Mouse (Mus musculus) layer of hippocampus, adult 9-10 months (tissue): ENCODE measurements at regions not wholly inside any gene's neighbourhood (a gene's known extent, or its start where the extent isn't known, plus 50 kb on each side); places are given as distances from the start of the nearest gene placed in this dataset.

Experiments
- DNase-seq: peaks from one replicate; pipeline ENCODE4 v3.0.0; 2022; ENCODE audit warnings: low spot score

DNA sequence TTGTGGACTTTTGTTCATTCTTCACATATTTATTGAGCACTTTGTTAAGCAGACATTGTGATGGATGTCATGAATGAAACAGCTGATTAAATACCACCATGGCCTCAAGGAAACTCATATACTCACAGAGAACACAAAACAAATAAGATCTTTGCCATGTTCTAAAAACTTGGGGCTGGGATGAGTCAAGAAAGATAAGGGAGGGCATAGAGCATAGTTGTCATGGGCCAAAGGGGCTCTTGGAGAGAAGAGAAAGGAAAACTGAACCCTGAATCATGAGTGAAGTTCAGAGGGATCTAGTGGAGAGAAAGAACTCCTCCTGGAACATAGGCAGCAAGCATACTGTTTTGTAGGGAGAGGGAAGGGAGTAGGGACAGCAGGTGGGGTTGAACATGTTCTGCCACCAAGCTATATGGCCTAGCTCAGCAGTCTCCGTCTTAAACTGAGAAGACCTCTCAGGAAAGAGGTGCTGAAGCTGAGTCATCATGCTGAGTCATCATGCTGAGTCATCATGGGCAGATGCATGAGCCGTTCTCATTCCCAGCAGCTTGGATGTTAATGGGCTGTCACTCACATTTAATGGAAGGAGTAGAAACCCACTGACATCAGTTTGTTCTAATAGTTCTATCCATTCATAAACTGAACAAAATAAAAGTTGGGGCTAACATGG lies 69.6 kb downstream of the Cetn3 start:
- DNase-seq: no peak

DNA sequence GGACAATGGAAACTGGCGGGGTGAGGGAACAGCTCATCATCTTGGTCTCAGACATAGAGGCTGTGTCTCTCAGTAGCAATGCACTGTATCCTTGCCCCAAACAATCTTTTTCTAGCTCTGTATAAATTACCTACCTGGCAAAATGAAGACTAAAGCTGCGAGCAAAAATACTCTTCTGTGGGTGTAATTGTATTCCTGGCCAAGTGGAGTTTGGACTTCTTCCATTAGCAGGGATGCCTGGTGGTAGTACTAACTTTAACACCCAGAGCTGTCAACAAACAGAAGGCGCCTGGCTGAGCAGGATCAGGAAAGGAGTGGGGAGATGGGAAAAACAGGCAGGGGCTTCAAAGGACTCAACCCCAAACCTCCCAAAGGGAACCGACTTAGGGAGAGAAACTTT lies 73.2 kb downstream of the Cetn3 start:
- peak; percentile 17 for DNase-seq

DNA sequence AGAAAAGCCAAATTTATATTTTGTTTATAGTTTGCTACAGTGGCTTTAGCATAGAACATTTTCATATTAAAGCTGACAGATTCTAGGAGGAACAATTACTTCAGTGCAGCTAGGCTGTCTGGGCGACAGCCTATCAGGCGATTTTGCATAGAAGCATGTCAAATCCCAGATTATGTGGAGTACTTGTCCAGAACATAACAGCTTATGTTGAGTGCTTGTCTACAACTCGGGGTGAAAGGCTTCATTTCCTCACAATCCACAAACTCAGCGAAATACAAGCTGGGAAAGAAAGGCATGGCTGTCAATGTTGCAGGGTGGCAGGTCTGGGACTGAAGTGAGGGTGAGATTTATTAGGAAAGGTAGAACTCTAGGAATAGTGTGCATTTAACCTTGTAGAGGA lies 77.8 kb downstream of the Cetn3 start:
- DNase-seq: no peak

- no peak for DNase-seq
Observed at GRCm38 (mm10) chr13:81861886-81862600, 79.2 kb downstream of the Cetn3 start.

DNA sequence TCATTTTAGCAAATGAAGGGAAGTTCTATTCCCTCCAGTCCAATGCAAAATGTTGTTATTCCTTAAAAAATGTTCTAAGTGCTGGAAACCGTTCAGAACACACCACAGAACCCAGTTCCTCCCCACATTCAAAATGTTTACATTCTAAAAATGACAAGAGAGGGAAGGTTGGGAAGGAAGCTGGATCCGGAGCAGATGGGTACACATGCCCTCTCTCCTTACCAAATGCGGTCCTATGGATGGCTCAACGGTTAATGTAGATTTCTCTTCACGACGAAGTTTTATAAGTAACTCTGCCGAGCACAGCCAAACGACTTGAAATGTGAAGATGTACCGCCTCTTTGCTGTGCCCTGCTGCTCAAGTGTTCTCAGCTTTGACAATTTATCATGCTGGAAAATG lies 88.3 kb downstream of the Cetn3 start:
- DNase-seq: no peak

DNA sequence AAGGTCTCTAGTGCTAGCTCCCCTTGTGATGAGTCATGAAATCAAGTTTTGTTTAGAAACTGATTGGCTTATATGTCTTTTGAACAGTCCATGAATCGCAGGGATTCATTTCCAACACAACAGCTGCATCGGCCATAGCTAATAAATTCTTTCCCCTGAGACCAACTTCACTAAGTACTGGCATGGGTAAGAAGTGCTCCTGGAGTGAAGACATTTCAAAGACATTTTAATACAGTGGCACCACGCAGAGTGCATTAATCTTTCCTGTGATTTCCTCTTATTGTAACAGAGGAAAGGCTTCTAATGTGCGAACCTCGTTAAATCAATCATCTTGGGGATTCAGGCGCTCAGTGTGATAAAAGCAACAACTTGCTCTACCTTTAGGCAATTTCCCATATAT lies 103.0 kb downstream of the Cetn3 start:
- DNase-seq: no peak

GRCm38 (mm10) chr13:81930266-81930665 lies 147.4 kb downstream of the Cetn3 start:
- no peak for DNase-seq

- no peak for DNase-seq
Observed at GRCm38 (mm10) chr13:81931199-81931598, 148.3 kb downstream of the Cetn3 start.

- no peak for DNase-seq
Observed at GRCm38 (mm10) chr13:81937061-81937460, 154.2 kb downstream of the Cetn3 start.

DNA sequence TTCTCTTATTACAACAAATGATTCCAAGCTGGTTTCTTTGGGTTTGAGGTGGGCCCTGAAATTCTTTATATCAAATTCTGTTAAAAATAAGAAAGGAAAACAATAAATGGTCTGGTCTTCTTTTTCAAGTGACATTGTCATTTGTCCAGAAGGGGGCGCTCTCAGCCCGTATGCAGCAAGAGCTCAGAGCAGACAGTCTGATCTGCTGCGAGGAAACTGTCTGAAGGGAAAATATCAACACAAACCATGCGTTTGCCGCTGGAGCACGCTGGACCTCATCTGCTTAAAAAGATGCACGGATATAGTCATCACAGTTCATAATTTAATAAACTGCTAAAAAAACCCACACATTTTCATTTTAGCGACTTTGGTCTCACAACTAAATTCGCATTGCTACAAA lies 161.2 kb downstream of the Cetn3 start:
- DNase-seq: peak; percentile 84

DNA sequence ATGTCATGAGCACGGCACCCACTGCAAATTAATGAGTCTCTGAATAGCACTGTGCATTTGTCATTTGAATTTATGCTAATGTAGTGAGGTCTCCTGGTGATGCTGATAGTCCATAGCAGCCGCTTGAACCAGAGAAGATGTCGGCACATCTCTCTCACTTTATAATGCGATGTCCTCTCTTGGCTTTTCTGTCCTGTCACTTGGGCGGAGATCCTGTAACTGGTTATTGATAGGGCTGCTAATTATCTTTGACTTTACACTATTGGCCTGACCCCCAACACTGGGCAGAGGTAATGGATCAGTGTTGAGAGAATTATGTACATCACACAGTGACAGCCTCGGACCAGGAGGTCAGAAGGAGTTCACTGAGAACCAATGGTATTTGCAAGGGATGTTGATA lies 161.6 kb downstream of the Cetn3 start:
- peak; percentile 27 for DNase-seq

- DNase-seq: no peak
Observed at GRCm38 (mm10) chr13:81945741-81946140, 162.9 kb downstream of the Cetn3 start.

DNA sequence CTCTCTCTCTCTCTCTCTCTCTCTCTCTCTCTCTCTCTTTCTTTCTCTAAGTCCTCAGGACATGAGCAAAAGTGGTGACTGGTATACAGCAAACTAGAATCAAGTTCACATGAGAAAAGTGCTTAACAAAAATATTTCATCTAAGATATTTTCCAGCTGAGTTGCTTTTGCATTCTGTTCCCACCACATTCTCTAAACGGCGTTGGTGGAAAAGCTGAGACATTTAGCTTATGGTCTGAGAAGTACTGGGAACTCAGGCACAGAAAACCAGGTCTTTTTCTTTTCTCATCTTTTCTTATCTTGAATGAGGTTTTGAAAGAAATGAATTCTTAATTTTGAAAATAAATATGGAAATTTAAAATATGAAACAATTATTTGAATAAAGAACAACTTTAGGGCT lies 182.6 kb downstream of the Cetn3 start:
- no peak for DNase-seq

GRCm38 (mm10) chr13:81975878-81976277 lies 193.0 kb downstream of the Cetn3 start:
- DNase-seq: no peak

DNA sequence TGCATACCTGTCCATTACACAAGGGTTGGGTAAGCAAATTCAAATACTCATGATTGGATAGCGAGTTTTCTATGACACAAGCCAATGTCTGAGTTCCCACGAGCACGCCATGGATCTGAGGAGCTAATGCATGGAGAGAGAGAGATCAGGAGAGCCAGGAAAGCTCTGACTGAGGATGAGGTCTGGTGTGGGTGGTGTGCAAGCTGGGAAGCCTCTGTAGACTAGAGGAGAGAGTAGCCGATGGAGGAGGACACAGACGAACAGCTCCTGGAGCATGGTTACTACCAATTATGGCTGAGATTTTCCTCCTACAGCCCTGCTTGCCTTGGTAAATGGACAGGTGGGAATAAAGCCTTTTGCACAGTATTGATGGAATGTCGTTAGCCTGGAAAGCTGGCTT lies 195.1 kb downstream of the Cetn3 start:
- DNase-seq: no peak

- DNase-seq: no peak
Observed at GRCm38 (mm10) chr13:81979289-81979688, 196.4 kb downstream of the Cetn3 start.

GRCm38 (mm10) chr13:81980094-81980493 lies 197.2 kb downstream of the Cetn3 start:
- DNase-seq: no peak

- no peak for DNase-seq
Observed at GRCm38 (mm10) chr13:81982491-81982890, 199.6 kb downstream of the Cetn3 start.

DNA sequence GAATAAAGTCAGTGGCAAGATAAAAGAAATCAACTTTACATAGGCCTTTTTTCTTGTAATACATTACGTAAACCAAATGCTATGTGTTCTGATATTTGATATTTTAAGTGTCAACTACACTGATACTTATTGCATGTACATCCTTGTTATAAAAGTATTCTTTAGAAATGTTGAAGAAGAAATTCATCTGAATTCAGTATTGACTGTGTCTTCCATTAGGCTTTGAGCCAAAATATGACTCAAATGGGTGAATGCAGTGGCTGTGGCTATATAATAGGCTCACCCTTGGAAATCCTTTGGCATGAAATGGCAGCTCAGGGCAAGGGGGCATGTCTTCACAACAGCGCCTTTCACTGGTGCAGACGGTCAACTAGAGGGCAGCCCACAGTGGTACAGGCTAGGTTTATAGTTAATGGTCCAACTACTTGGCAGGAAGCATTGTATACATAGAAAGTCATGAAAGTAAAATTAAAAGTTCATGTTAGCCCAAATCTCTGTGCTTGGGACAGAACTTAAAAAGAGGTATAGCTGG lies 217.9 kb downstream of the Cetn3 start:
- DNase-seq: no peak

DNA sequence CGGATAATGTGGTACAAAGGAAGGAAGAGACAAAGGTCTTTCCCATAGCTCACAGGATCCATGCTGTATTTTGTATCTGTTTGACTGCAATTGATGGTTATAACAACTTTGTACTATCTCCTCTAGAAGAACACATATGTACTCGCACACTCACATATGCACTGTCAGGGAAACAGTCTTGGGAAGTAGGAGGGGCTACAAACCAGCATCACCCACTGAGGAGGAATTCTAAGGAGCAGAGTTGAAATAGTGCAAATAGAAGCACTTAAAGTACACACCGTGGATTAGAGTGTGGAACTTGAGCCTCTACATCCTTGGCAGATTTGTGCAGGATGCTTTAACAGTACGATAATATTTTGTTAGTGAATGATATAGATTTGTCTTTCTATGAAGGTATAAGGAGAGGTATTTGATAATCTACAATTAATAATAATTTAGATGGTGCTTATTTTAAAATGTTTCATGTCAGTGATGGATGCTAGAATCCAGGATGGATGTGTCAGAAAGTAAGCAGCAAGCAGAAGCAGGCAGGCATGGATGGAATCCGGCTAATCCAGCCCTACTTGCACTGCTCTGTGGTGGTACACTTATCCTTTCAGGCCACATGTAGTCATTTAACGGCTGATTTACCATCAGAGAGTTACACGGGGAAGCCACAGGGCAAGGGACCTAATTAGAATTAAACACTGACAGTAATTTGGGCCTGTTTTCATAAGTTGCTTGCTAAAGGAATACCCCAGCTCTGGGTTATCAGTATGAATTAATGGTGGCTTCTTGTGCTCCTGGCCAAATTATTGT lies 223.3 kb downstream of the Cetn3 start:
- no peak for DNase-seq

GRCm38 (mm10) chr13:82007222-82007621 lies 224.3 kb downstream of the Cetn3 start:
- DNase-seq: no peak

GRCm38 (mm10) chr13:82039623-82040022 lies 256.7 kb downstream of the Cetn3 start:
- no peak for DNase-seq
